Mouse (Mus musculus): ENCODE results near the gene Tnrc6c. TPM values are rescaled to one million over a fixed set of nuclear protein-coding genes. Genes with fewer than 3 reads are reported as not detected.

The Tnrc6c gene
- total and polyA plus RNA-seq, 3 experiments: 6.9 to 16.7 (median 12.8) TPM

GRCm38 (mm10) chr11:117667152-117667551, 13.1 kb downstream of the Tnrc6c start:
- Histone ChIP-seq H3K4me1 (ENCODE audit: control insufficient read depth in 1 of 2, insufficient read depth in 2 of 2) (peaks cover 16 to 94% of the 10 kb centered on the region in 2 experiments), H3K27me3 (replicated peaks) (no peaks in the 10 kb centered on the region), H3K4me3 (replicated peaks in 1 of 3; ENCODE audit: low read depth in 2 of 3, low read length in 2 of 3, poor library complexity in 1 of 3) (no peak overlapping the region), H3K36me3 (replicated peaks in 1 of 2; ENCODE audit: control insufficient read depth in 1 of 2, insufficient read depth in 1 of 2, low read length in 1 of 2) (peaks cover 0 to 17% of the 10 kb centered on the region in 2 experiments), H3K79me2 (replicated peaks; ENCODE audit: control insufficient read depth, extremely low read depth, insufficient read depth, poor library complexity, severe bottlenecking) (peaks cover 75% of the 10 kb centered on the region), H3K27ac (ENCODE audit: insufficient read depth, low read depth) (no peak overlapping the region), H3K9me3 (replicated peaks; ENCODE audit: low read length) (no peaks in the 10 kb centered on the region), H3K9ac (ENCODE audit: insufficient read depth, low read depth) (no peak overlapping the region), H3K4me2 (ENCODE audit: insufficient read depth, low read depth, poor library complexity, severe bottlenecking) (no peak overlapping the region)
- in situ Hi-C loops (cut with MboI; ENCODE audit: low pct_ligation_motif_present, low pct_unique_long_range_greater_than_20kb, low sequenced_read_pairs): no loop called here
- no peak for DNase-seq (ENCODE audit: extremely low read depth)
- dilution Hi-C loops (cut with MboI; ENCODE audit: extremely low pct_ligation_motif_present, extremely low pct_unique_long_range_greater_than_20kb, low sequenced_read_pairs): no loop called here
- TF ChIP-seq NRF1 (IDR thresholded peaks at IDR 0.05; ENCODE audit: low read depth, low read length) (no peak), ZNF384 (IDR thresholded peaks at IDR 0.05; ENCODE audit: low read depth, low read length) (peak; percentile 65), BHLHE40 (IDR thresholded peaks at IDR 0.05; ENCODE audit: low read depth, low read length) (peak; percentile 38; the same call in 1 of the 2 replicates), CTCF (conservative IDR thresholded peaks at IDR 0.05 in 1 of 2, IDR thresholded peaks at IDR 0.05 in 1 of 2; ENCODE audit: low read depth in 2 of 2, low read length in 2 of 2) (no peak)

- Histone ChIP-seq H3K27me3 (replicated peaks) (no peaks in the 10 kb centered on the region), H3K36me3 (replicated peaks in 1 of 2; ENCODE audit: control insufficient read depth in 1 of 2, insufficient read depth in 1 of 2, low read length in 1 of 2) (peaks cover 0 to 21% of the 10 kb centered on the region in 2 experiments), H3K4me2 (ENCODE audit: insufficient read depth, low read depth, poor library complexity, severe bottlenecking) (no peak overlapping the region), H3K79me2 (replicated peaks; ENCODE audit: control insufficient read depth, extremely low read depth, insufficient read depth, poor library complexity, severe bottlenecking) (peaks cover 79% of the 10 kb centered on the region), H3K9me3 (replicated peaks; ENCODE audit: low read length) (no peaks in the 10 kb centered on the region), H3K9ac (ENCODE audit: insufficient read depth, low read depth) (no peak overlapping the region), H3K4me3 (replicated peaks in 1 of 3; ENCODE audit: low read depth in 2 of 3, low read length in 2 of 3, poor library complexity in 1 of 3) (no peak overlapping the region), H3K27ac (ENCODE audit: insufficient read depth, low read depth) (no peak overlapping the region), H3K4me1 (ENCODE audit: control insufficient read depth in 1 of 2, insufficient read depth in 2 of 2) (peaks cover 16 to 88% of the 10 kb centered on the region in 2 experiments)
- dilution Hi-C loops (cut with MboI; ENCODE audit: extremely low pct_ligation_motif_present, extremely low pct_unique_long_range_greater_than_20kb, low sequenced_read_pairs): no loop called here
- in situ Hi-C loops (cut with MboI; ENCODE audit: low pct_ligation_motif_present, low pct_unique_long_range_greater_than_20kb, low sequenced_read_pairs): no loop called here
- no peak for DNase-seq (ENCODE audit: extremely low read depth)
- no peak for TF ChIP-seq USF2 (conservative IDR thresholded peaks at IDR 0.05; ENCODE audit: low read depth, low read length)
- TF ChIP-seq GABPA (IDR thresholded peaks at IDR 0.05; ENCODE audit: insufficient replicate concordance, low read depth, low read length): no peak
These were observed 13.7 kb downstream of the Tnrc6c start for GRCm38 (mm10) chr11:117667825-117668224.

- Histone ChIP-seq H3K27ac (ENCODE audit: insufficient read depth, low read depth) (no peak overlapping the region), H3K36me3 (replicated peaks in 1 of 2; ENCODE audit: control insufficient read depth in 1 of 2, insufficient read depth in 1 of 2, low read length in 1 of 2) (peaks cover 0 to 29% of the 10 kb centered on the region in 2 experiments), H3K27me3 (replicated peaks) (no peaks in the 10 kb centered on the region), H3K4me1 (ENCODE audit: control insufficient read depth in 1 of 2, insufficient read depth in 2 of 2) (peaks cover 11 to 68% of the 10 kb centered on the region in 2 experiments), H3K4me2 (ENCODE audit: insufficient read depth, low read depth, poor library complexity, severe bottlenecking) (no peak overlapping the region), H3K4me3 (replicated peaks in 1 of 3; ENCODE audit: low read depth in 2 of 3, low read length in 2 of 3, poor library complexity in 1 of 3) (no peak overlapping the region), H3K9ac (ENCODE audit: insufficient read depth, low read depth) (no peak overlapping the region), H3K79me2 (replicated peaks; ENCODE audit: control insufficient read depth, extremely low read depth, insufficient read depth, poor library complexity, severe bottlenecking) (peaks cover 64% of the 10 kb centered on the region), H3K9me3 (replicated peaks; ENCODE audit: low read length) (peaks cover 12% of the 10 kb centered on the region)
- DNase-seq (ENCODE audit: extremely low read depth): no peak
- no peak for TF ChIP-seq POLR2AphosphoS2 (IDR thresholded peaks at IDR 0.05; ENCODE audit: low read depth, low read length)
- no peak for TF ChIP-seq TBP (conservative IDR thresholded peaks at IDR 0.05; ENCODE audit: low read depth, low read length)
- TF ChIP-seq MAZ (IDR thresholded peaks at IDR 0.05; ENCODE audit: low read depth, low read length): no peak
- no peak for TF ChIP-seq RCOR1 (conservative IDR thresholded peaks at IDR 0.05; ENCODE audit: low read depth, low read length)
- no peak for TF ChIP-seq MYC (IDR thresholded peaks at IDR 0.05; ENCODE audit: low read depth, low read length)
- TF ChIP-seq CHD2 (IDR thresholded peaks at IDR 0.05; ENCODE audit: low read length): no peak
- TF ChIP-seq POLR2A (IDR thresholded peaks at IDR 0.05; ENCODE audit: low read depth, low read length): no peak
- TF ChIP-seq HCFC1 (IDR thresholded peaks at IDR 0.05; ENCODE audit: low read depth, low read length): no peak
- TF ChIP-seq EP300 (IDR thresholded peaks at IDR 0.05; ENCODE audit: low read length): no peak
- no peak for TF ChIP-seq MXI1 (IDR thresholded peaks at IDR 0.05; ENCODE audit: low read depth, low read length)
- TF ChIP-seq KAT2A (IDR thresholded peaks at IDR 0.05; ENCODE audit: insufficient replicate concordance, low read length): no peak
- no peak for TF ChIP-seq ZNF384 (IDR thresholded peaks at IDR 0.05; ENCODE audit: low read depth, low read length)
- dilution Hi-C loops (cut with MboI; ENCODE audit: extremely low pct_ligation_motif_present, extremely low pct_unique_long_range_greater_than_20kb, low sequenced_read_pairs) (no loop called here), in situ Hi-C loops (cut with MboI; ENCODE audit: low pct_ligation_motif_present, low pct_unique_long_range_greater_than_20kb, low sequenced_read_pairs) (no loop called here)
These were observed 17.5 kb downstream of the Tnrc6c start for GRCm38 (mm10) chr11:117671626-117672025.
